Mouse (Mus musculus): ENCODE measurements at regions not wholly inside any gene's neighbourhood (a gene's known extent, or its start where the extent isn't known, plus 50 kb on each side); places are given as distances from the start of the nearest gene placed in this dataset.

DNA sequence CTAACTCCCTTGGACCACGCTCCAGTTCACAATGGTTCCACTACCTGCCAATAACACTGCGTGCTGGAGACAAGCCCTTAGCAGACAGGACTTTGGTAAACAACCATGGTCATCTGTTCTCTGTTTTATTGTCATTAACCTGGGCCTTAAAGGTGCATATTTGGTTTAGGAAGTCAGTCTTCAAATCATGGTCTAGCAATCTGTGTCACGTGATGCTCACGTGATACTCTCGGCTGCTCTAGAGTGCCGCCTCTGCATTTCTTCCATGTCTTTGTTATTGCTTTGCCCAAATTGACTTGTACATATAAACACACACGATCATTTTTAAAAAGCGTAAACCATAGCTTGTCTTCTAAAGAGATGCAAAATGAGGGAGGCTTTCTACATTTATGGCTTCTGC lies 139.8 kb upstream of the 4930535I16Rik start:
- DNase-seq: no peak

- DNase-seq: no peak
These were observed 136.5 kb upstream of the 4930535I16Rik start for GRCm38 (mm10) chr4:124054240-124054760.

DNA sequence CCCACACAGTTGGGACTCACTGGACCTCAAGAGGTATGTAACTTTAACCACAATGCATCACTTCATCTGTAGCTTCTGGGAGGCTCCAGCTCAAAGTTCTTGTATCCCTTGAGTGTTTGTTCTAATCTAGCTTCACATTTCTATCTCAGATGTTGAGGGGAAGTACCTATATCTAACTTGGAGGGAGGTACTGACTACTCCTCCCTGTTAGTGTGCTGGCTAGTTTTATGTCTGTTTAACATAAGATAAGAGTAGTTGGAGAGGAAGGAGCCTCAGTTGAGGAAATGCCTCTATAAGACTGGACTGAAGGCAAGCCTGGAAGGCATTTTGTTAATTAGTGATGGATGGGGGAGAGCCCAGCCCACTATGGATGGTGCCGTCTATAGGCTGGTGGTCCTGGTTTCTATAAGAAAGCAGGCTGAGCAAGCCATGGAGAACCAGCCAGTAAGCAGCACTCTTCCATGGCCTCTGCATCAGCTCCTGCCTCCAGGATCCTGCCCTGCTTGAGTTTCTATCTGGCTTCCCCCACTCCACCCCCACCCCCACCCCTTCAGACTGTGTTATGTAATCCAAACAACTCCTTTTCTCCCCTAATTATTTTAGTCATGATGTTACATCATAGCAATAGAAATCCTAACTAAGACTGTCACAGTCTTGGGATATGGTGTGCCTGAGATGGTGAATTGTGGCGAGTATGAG lies 135.7 kb upstream of the 4930535I16Rik start:
- DNase-seq: no peak

GRCm38 (mm10) chr4:124052387-124052786 lies 134.6 kb upstream of the 4930535I16Rik start:
- DNase-seq: peak; percentile 15 to 23

DNA sequence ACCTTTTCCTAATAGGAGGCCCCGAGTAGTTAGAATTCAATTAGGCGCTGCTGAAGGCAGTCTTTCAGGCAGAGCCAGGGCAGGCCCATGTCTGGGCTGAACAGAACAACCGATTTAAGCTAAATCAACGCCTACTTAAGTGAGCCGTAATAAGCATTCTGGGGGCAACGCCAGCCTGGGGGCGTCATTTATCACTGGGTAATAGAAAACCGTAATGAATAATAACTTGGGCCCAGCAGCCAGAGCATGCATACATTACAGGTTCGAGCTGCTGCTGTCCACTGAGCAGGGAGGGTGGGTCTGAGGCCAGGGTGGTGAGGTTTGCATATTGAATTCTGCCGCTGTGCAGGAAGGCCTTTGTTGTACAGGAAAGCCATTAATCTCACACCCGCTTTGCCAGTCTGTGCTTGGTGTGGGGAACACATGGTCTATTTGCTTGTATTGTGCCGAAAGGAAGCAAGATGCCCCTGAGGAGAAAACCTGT lies 130.6 kb upstream of the 4930535I16Rik start:
- no peak for DNase-seq

GRCm38 (mm10) chr4:124047898-124048297 lies 130.1 kb upstream of the 4930535I16Rik start:
- no peak for DNase-seq

GRCm38 (mm10) chr4:124036483-124036882 lies 118.7 kb upstream of the 4930535I16Rik start:
- DNase-seq: no peak

DNA sequence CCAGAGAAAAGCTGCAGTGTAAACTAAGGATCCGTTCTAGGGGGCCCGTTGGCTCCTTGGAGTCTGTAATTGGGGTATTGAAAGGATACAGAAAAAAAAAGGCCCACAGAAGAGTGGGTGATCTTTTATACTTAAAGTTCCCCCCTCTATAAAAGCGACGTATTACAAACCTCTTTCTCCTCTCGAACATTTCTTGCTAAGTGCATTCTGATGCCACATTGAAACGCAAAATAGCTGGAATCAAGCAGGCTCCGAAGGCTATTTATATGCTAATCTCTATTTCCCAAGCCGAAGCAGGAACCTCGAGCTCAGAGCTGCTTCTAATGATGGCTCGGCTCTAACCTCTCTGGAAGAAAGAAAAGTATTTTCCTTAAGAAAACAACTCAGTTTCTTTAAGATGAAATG lies 117.8 kb upstream of the 4930535I16Rik start:
- DNase-seq: no peak

DNA sequence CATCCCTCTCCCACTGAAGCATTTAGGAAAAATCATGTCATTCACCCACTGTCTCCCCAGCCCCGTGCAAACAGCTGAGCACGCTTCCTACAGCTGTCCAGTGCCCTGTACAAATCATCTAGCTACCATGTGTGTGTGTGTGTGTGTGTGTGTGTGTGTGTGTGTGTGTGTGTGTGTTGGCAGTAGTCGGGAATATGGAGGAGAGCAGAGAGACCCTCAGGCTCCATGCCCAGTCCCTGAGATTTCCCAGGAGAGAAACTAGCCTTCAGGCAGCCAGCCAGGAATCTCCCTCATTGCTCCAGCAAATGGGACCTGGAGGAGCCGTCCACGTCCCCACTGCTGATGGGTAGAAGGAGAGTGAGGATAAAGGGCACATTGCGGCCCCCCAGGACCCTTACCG lies 117.4 kb upstream of the 4930535I16Rik start:
- peak; percentile 47 to 77 for DNase-seq

GRCm38 (mm10) chr4:124028061-124028460 lies 110.2 kb upstream of the 4930535I16Rik start:
- DNase-seq: no peak

DNA sequence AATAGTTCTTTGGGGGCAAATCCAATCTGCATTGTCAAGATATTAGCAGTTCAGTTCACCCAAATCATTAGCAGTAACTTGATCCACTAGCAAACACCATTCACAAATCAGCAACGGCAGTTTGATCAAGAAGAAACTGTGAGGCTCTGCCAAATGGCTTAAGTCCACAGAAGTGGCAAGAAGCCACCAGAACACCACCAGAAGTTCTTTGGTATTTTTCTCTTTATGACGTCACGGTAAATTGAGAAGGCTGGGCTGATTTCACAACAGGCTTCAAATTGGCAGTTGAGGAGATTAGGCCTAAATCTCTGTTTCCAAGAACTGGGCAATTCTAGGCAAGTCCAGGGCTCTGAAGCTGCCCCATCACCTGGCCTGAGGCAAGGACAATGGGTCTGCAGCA lies 98.6 kb upstream of the 4930535I16Rik start:
- no peak for DNase-seq

DNA sequence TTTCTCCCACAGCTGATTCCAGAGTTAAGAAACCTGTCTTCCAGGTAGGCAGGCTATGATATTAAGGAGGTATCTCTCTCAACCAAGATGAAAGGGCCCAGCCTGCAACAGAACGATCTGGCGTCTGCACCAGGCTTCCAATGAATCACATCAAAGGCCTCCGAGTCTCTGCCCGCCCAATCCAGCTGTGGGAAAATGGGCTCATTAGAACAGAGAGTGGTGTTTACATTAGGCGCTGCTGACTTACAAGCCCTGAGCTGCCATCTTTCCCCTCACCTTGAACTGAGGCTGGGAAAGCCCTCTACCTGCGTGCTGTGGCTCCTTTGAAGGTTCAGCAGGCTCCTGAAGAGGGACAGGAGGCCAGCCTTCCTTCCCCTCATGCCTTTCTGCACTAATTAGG lies 97.5 kb upstream of the 4930535I16Rik start:
- DNase-seq: no peak

DNA sequence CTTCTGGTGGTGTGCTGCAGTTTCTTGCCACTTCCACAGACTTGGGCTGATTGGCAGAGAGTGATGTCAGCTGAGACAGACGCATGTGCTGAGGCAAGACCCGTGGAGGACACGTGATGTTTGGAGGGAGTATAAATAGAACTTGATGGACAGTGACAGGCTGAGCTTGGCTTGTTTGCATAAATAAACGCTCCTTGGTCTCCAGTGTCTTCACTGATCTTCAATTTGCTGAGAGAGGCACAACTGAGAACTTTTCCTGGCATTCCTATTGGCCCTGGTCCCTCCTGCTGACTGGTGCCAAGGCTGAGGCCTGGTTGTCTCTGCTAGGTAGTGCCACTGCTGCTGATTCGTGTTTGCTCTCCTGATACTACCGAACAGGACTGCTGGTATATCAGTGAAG lies 94.6 kb upstream of the 4930535I16Rik start:
- DNase-seq: no peak

- DNase-seq: no peak
These were observed 90.9 kb upstream of the 4930535I16Rik start for GRCm38 (mm10) chr4:124008725-124009124.

DNA sequence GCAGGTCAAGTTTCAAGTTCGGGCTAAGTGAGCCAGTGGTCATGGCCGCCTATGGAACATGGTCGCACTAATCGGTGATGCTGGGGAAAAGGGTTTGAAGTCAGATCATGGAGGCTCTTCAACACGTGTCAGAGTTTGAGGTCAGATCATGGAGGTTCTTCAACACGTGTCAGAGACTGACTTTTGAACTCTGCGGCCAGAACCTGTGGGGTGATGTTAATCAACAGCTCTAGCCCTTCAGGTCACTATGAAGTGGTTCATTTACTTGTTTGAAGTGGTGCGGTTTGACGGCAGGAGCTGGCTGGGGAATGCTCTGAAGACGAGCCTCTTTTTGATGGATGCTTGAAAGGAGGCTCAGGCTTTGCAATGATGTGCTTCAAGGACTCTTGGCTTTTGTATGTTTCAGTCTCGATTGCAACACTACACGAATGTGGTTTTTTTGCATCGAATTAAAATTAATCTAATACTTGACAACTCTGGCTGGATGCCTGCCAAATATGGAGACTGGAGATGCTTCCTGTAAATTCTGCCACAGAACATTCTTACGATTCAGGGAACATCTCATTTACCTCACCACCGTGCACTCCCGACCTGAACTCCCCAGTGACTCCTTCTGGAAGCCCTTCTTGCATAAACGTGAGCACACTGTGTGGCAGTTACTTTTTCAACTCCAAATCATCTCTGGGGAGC lies 87.9 kb upstream of the 4930535I16Rik start:
- peak in 1 of 2 experiments; percentile 7 for DNase-seq

GRCm38 (mm10) chr4:124002760-124003159 lies 84.9 kb upstream of the 4930535I16Rik start:
- DNase-seq: no peak

DNA sequence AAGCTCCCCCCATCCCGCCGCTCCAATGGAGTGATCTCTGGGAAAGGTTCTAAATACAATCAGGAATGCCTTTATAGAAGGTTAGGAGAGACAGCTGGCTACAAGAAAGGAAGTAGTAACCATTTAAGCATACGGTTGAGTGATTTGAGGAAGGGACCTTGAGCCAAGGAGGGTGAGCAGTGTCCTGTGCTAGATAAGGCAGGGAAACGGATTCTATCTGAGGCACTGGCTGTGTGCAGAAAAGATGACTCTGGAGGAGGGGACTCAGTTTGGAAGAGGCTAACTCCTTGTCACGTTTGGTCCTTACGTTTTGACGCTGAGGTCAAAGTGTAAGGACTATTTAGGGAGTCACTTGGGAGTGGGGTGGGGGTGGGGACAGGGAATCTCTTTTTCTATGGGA lies 84.3 kb upstream of the 4930535I16Rik start:
- no peak for DNase-seq

DNA sequence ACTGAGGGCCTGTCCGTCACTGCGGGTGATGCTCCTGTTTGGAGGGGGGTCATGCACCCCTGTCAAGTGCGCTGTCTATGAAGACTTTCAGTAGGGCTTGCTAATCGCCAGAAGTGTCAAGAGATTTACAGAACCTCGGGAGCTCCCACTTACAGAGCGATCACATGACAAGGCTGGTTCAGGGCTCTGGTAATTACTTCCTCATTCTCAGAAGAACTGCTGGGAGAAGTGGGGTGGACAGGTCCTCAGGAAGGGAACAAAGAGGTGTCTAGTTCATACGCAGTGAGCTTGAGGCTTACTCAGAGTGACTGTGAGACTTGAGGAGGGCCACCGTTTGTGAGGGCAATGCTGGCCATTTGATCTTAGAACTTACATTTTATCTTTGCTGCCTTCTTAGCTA lies 78.0 kb upstream of the 4930535I16Rik start:
- no peak for DNase-seq

DNA sequence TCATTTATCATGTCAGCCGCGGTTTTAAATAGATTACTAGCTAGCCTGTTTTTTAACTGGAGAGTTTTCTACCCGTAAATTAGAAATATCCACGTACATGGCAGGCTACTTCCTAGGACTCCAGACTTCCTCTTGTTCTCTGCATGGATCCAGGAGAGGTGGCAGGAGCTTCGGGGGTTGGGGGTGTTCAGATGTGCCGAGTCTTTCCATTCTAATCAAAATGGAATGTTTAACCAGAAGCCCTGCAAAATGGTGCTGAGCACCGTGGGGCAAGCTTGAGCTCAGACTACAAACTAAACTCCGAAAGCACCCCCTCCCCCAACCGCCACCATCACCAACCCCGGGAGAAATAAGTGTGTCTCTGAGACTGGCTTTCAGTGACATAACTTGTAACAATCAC lies 73.4 kb upstream of the 4930535I16Rik start:
- DNase-seq: no peak

GRCm38 (mm10) chr4:123990293-123991185 lies 72.7 kb upstream of the 4930535I16Rik start:
- DNase-seq: peak; percentile 15 to 23
